Mouse (Mus musculus) C2C12 (cell line): ENCODE data around the gene Naaladl1.

Experiments used
- CEBPB ChIP-seq: IDR thresholded peaks from one replicate; pipeline ENCODE4 v1.6.1; 2011; ENCODE audit warnings: low read depth, mild to moderate bottlenecking, control low read depth, moderate library complexity
- CTCF ChIP-seq: IDR thresholded peaks from one replicate; pipeline ENCODE4 v1.5.1; 2011; ENCODE audit not compliant: control insufficient read depth, insufficient read depth, insufficient read length
- MYOD1 ChIP-seq: IDR thresholded peaks from one replicate; pipeline ENCODE4 v1.6.1; 2011; ENCODE audit warnings: low read depth; ENCODE audit not compliant: control insufficient read depth, insufficient read length
- MYOG ChIP-seq: IDR thresholded peaks from one replicate; pipeline ENCODE4 v1.6.1; 2011; ENCODE audit not compliant: control insufficient read depth, insufficient read length; ENCODE audit errors: extremely low read depth
- USF1 ChIP-seq: IDR thresholded peaks from one replicate; pipeline ENCODE4 v1.6.1; 2011; ENCODE audit warnings: low read depth, mild to moderate bottlenecking, control low read depth, moderate library complexity

GRCm38 (mm10) chr19:6124898-6125297 is 19.3 kb downstream of the Naaladl1 start:
- TF ChIP-seq CTCF (no peak), USF1 (no peak), MYOG (no peak), CEBPB (no peak), MYOD1 (no peak)
